In the genomic region with DNA sequence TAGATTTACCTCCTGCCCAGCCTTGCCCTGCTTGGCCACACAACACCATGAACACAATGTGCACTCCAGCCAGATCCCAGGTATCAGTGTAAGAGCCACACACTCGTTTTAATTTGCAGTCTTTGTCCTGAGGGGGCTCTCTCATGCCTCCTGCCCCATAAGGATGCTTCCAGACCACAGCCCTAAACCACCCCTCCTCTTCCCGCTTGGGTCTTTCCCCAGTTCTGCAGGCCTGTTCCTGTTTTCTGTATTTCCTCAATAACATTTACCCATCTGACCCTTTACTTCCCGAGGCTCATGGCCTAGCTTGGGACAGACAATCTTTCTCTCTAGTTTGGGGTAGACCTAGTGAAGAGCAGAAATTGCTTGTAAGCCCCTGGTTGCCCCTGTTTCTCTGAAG, we compare ENCODE assay signal across 24 mouse cellular contexts. TPM values are rescaled to one million over a fixed set of nuclear protein-coding genes. Genes with fewer than 3 reads are reported as not detected.
DNase-seq lines count a peak whose midpoint lies in the region; ATAC-seq lines count a peak whose summit lies in the region.
"Had no signal": no experiment of that assay in that cellular context is flagged by ENCODE, and none has a peak within 500 bp of the region (broad histone marks: within the 10 kb centered on the region; RNA-seq: fewer than 3 reads in every experiment).

No protein-coding gene starts in this region.

- H3K4me1 ChIP-seq in hindbrain, embryonic 10.5 days (replicated peaks): peaks cover 16% of the 10 kb centered on the region
- H3K4me1 ChIP-seq: embryonic facial prominence, embryonic 13.5 days; embryonic facial prominence, embryonic 15.5 days; forebrain, embryonic 12.5 days had no signal

- 73% methylated on average over 3 of the region's 3 CpGs for WGBS in hindbrain, embryonic 10.5 days

- H3K9me3 ChIP-seq in hindbrain, embryonic 10.5 days: no peaks in the 10 kb centered on the region
- H3K9me3 ChIP-seq: embryonic facial prominence, embryonic 13.5 days; embryonic facial prominence, embryonic 15.5 days; forebrain, embryonic 10.5 days; forebrain, embryonic 12.5 days had no signal

- ATAC-seq in common myeloid progenitor, adult 5-6 weeks (replicated peaks; ENCODE audit: low read depth, poor library complexity, severe bottlenecking): peak; percentile 52
- ATAC-seq in megakaryocyte, adult 5-6 weeks (ENCODE audit: poor library complexity, severe bottlenecking): peak; percentile 49; the same call in 1 of the 2 replicates
- ATAC-seq: forebrain, embryonic 14.5 days; forebrain, embryonic 16.5 days had no signal

- DNase-seq in frontal cortex, adult 2 months (ENCODE audit: extremely low spot score in 1 of 2, low spot score in 1 of 2): no peak
- DNase-seq in hindbrain, embryonic 10.5 days (ENCODE audit: low spot score): no peak
- no peak for DNase-seq in lung, adult 18-20 months
- DNase-seq: adrenal gland, adult 2 months; adrenal gland, postnatal 10 days; adrenal gland, postnatal 25 days; cerebellum, adult 11-12 months; cerebellum, adult 2 months; cerebellum, adult 9-10 months; cerebellum, postnatal 10 days; cerebellum, postnatal 25 days; embryo, embryonic 11 days had no signal

- H3K4me3 ChIP-seq in hindbrain, embryonic 10.5 days: no peak overlapping the region
- H3K4me3 ChIP-seq: embryonic facial prominence, embryonic 13.5 days; embryonic facial prominence, embryonic 15.5 days; erythroblast, embryonic 14.5 days; forebrain, embryonic 10.5 days; forebrain, embryonic 12.5 days had no signal

- H3K27me3 ChIP-seq in hindbrain, embryonic 10.5 days (ENCODE audit: insufficient read depth, poor library complexity, severe bottlenecking): no peaks in the 10 kb centered on the region; the same call in 1 of the 2 replicates
- H3K27me3 ChIP-seq: embryonic facial prominence, embryonic 13.5 days; embryonic facial prominence, embryonic 15.5 days; forebrain, embryonic 12.5 days had no signal

- no peak overlapping the region for H3K27ac ChIP-seq in hindbrain, embryonic 10.5 days
- H3K27ac ChIP-seq: embryonic facial prominence, embryonic 13.5 days; embryonic facial prominence, embryonic 15.5 days; forebrain, embryonic 10.5 days; forebrain, embryonic 12.5 days had no signal

- H3K36me3 ChIP-seq in hindbrain, embryonic 10.5 days: no peaks in the 10 kb centered on the region
- H3K36me3 ChIP-seq: embryonic facial prominence, embryonic 13.5 days; embryonic facial prominence, embryonic 15.5 days; forebrain, embryonic 10.5 days; forebrain, embryonic 12.5 days had no signal

RNA-seq across cellular contexts. Expression of gene Pgc, which starts 11.6 kb away (rescaled TPM):
- not detected in 2 replicates for total RNA-seq in common myeloid progenitor, adult 5-6 weeks (2017)
- total RNA-seq in megakaryocyte, adult 5-6 weeks (2015): not detected in 2 replicates
- not detected in 2 replicates for total RNA-seq in megakaryocyte, adult 5-6 weeks (2017)
- polyA plus RNA-seq in frontal cortex, adult 2 months (2012; rRNA removed): not detected in 2 replicates
- polyA plus RNA-seq in hindbrain, embryonic 10.5 days (2016; fragmentation: Nextera tagmentation; extraction: Ambion mirVana): 0.15 TPM in 1 of 2 replicates, not detected in the other
- total RNA-seq: adrenal gland, adult 2 months; adrenal gland, postnatal 10 days; adrenal gland, postnatal 25 days; adrenal gland, postnatal 4 days; MEL had no signal
- polyA plus RNA-seq: C2C12; embryonic facial prominence, embryonic 13.5 days; erythroblast, embryonic 14.5 days; forebrain, embryonic 10.5 days; forebrain, embryonic 12.5 days; forebrain, embryonic 14.5 days; forebrain, embryonic 16.5 days had no signal

RNA-seq across cellular contexts. Expression of gene Prickle4, which starts 20.5 kb away (rescaled TPM):
- total RNA-seq in common myeloid progenitor, adult 5-6 weeks (2017): 0.27 and 0.34 TPM in 2 replicates
- total RNA-seq in megakaryocyte, adult 5-6 weeks (2015): 0.16 TPM in 1 of 2 replicates, not detected in the other
- total RNA-seq in megakaryocyte, adult 5-6 weeks (2017): 1.1 TPM in 1 of 2 replicates, not detected in the other
- 1.0 TPM in 1 of 2 replicates, not detected in the other for polyA plus RNA-seq in frontal cortex, adult 2 months (2012; rRNA removed)
- 0.34 and 0.66 TPM in 2 replicates for polyA plus RNA-seq in hindbrain, embryonic 10.5 days (2016; fragmentation: Nextera tagmentation; extraction: Ambion mirVana)

RNA-seq across cellular contexts. Expression of gene Gm21981, which starts 20.8 kb away (rescaled TPM):
- 0.10 and 0.41 TPM in 2 replicates for total RNA-seq in common myeloid progenitor, adult 5-6 weeks (2017)
- not detected in 2 replicates for total RNA-seq in megakaryocyte, adult 5-6 weeks (2015)
- total RNA-seq in megakaryocyte, adult 5-6 weeks (2017): not detected in 2 replicates
- 4.3 and 6.6 TPM in 2 replicates for polyA plus RNA-seq in frontal cortex, adult 2 months (2012; rRNA removed)
- 0.27 and 0.86 TPM in 2 replicates for polyA plus RNA-seq in hindbrain, embryonic 10.5 days (2016; fragmentation: Nextera tagmentation; extraction: Ambion mirVana)
- polyA plus RNA-seq: erythroblast, embryonic 14.5 days had no signal

RNA-seq across cellular contexts. Expression of gene Tfeb, which starts 21.8 kb away (rescaled TPM):
- 5.8 and 6.4 TPM in 2 replicates for total RNA-seq in common myeloid progenitor, adult 5-6 weeks (2017)
- total RNA-seq in megakaryocyte, adult 5-6 weeks (2015): 31.0 and 31.7 TPM in 2 replicates
- 38.5 and 39.9 TPM in 2 replicates for total RNA-seq in megakaryocyte, adult 5-6 weeks (2017)
- polyA plus RNA-seq in frontal cortex, adult 2 months (2012; rRNA removed): 9.5 and 9.9 TPM in 2 replicates
- 2.2 and 3.7 TPM in 2 replicates for polyA plus RNA-seq in hindbrain, embryonic 10.5 days (2016; fragmentation: Nextera tagmentation; extraction: Ambion mirVana)

RNA-seq across cellular contexts. Expression of gene Frs3, which starts 26.2 kb away (rescaled TPM):
- 0.92 and 1.6 TPM in 2 replicates for total RNA-seq in common myeloid progenitor, adult 5-6 weeks (2017)
- total RNA-seq in megakaryocyte, adult 5-6 weeks (2015): 0.71 TPM in 1 of 2 replicates, not detected in the other
- 0.12 and 0.15 TPM in 2 replicates for total RNA-seq in megakaryocyte, adult 5-6 weeks (2017)
- polyA plus RNA-seq in frontal cortex, adult 2 months (2012; rRNA removed): 39.1 and 39.9 TPM in 2 replicates
- 9.5 and 12.7 TPM in 2 replicates for polyA plus RNA-seq in hindbrain, embryonic 10.5 days (2016; fragmentation: Nextera tagmentation; extraction: Ambion mirVana)
